Mouse (Mus musculus) gastrocnemius, adult 18-20 months (tissue): ENCODE results near the gene Il17ra. TPM values are rescaled to one million over a fixed set of nuclear protein-coding genes. Genes with fewer than 3 reads are reported as not detected.

Experiments used
- DNase-seq: peaks from one replicate; pipeline ENCODE4 v3.0.0; 2021; ENCODE audit warnings: low spot score
- total RNA-seq, 2 experiments: library from RNA; stranded (reverse); gene quantifications; 2 replicates each; pipeline ENCODE4 v1.2.3; 2021

Gene Il17ra
- total RNA-seq, 2 experiments from 2014 or later = 1.3 to 1.4 TPM

- no peak for DNase-seq
Measured at GRCm38 (mm10) chr6:120470666-120471065, 7.6 kb downstream of the Il17ra start.

DNA sequence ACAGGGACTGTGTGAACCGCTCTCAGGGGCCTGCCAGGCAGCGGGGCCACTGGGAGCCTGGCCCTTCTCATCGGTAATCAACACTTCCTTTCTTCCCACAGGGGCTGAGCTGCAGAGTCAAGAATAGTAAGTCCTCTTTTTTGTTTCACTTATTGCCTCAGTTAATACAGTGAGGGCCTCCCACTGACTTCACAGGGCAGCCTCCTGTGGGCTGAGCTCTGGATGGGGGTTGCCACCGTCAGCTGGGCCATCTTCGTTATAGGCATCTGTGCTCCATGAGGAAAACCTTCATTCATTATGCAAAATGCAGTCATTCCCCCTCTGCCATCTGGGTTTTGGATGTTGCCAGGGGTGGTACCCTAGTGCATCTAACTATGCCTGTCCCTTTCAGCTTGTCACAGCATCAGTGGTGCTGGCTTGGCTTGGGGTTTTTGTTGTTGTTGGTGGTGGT lies 9.0 kb downstream of the Il17ra start:
- no peak for DNase-seq

GRCm38 (mm10) chr6:120472455-120473140 lies 9.6 kb downstream of the Il17ra start:
- no peak for DNase-seq

DNA sequence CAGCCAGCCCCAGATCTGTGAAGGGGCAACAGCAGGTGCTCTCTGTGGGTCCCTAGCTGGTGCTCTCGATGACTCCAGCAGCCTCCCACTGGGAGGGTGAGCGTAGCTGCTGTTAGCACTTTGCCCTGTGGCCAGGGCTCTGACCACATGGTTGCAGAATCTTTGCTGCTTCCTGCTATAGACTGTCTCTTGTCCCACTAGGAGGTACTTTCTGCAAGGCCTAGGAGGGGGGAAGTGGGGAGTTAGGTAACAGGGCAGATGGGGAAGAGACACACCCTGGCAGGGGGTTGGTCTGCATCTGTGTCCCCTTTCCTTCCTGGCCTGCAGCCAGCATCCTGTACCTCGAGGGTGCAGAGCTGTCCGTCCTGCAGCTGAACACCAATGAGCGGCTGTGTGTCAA lies 10.4 kb downstream of the Il17ra start:
- no peak for DNase-seq

DNA sequence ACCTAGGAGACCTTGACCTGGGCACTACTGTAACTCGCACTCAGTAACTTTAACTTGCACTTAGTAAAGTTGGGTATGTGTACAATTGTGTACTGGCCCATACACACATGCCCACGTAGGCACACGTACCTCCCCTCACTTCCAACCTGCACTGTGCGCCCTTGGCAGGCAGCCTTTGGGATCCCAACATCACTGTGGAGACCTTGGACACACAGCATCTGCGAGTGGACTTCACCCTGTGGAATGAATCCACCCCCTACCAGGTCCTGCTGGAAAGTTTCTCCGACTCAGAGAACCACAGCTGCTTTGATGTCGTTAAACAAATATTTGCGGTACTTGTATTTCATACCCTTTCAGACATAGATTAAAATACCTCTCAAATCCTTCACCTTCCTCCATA lies 12.2 kb downstream of the Il17ra start:
- DNase-seq = no peak

- no peak for DNase-seq
Measured at GRCm38 (mm10) chr6:120479302-120479701, 16.3 kb downstream of the Il17ra start.

- DNase-seq = no peak
Measured at GRCm38 (mm10) chr6:120480361-120480760, 17.3 kb downstream of the Il17ra start.

DNA sequence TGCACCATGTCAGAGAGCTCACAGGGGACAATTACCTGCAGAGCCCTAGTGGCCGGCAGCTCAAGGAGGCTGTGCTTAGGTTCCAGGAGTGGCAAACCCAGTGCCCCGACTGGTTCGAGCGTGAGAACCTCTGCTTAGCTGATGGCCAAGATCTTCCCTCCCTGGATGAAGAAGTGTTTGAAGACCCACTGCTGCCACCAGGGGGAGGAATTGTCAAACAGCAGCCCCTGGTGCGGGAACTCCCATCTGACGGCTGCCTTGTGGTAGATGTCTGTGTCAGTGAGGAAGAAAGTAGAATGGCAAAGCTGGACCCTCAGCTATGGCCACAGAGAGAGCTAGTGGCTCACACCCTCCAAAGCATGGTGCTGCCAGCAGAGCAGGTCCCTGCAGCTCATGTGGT lies 18.5 kb downstream of the Il17ra start:
- DNase-seq = no peak

DNA sequence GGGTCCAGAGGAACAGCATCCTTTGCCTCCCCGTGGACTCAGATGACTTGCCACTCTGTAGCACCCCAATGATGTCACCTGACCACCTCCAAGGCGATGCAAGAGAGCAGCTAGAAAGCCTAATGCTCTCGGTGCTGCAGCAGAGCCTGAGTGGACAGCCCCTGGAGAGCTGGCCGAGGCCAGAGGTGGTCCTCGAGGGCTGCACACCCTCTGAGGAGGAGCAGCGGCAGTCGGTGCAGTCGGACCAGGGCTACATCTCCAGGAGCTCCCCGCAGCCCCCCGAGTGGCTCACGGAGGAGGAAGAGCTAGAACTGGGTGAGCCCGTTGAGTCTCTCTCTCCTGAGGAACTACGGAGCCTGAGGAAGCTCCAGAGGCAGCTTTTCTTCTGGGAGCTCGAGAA lies 19.0 kb downstream of the Il17ra start:
- DNase-seq = no peak

DNA sequence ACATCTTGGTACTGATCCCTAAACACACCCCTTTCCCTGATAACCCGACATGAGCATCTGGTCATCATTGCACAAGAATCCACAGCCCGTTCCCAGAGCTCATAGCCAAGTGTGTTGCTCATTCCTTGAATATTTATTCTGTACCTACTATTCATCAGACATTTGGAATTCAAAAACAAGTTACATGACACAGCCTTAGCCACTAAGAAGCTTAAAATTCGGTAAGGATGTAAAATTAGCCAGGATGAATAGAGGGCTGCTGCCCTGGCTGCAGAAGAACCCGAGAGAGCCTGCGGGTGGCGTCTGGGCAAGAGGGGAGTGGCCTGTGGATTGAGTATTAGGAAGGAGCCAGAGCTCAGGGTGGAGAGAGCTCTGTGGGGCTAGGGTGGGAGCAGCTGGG lies 19.7 kb downstream of the Il17ra start:
- peak; percentile 36 for DNase-seq

DNA sequence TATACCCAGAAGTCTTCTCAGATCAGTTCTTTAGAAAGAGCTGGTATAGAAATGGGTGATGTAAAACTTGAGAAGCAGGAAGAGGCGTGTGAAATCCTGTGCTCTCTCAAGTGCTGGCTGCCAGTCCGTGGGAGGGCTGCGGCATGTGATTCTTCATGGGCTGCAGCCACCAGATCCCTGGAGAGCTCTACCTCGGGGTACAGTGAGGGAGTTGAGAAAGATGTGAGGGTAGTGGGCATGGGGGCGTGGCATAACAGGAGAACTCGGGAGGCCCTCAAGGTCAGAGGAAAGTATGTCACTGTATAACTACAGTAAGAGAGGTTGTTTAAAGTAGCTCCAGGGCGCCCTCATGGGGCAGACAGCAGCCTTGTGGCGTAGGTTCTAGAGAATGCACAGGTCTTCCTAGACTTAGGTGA lies 20.2 kb downstream of the Il17ra start:
- DNase-seq = peak; percentile 41

DNA sequence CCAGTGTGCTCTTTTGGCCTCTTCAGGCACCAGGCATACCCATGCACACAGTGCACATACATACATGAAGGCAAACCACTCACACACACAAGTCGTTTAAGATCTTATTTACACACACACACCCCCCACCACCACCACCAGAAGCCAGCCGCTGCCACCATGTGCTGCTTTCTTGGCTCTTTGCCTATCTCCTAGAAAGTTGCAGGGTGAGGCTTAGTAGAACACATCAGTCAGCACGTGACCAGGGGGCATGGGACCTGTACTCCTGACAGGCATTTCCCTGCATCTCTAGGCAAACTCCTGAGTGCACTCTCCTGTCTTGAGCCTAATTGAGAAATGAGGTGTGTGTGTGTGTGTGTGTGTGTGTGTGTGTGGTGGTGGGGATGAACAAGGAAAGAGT lies 22.0 kb downstream of the Il17ra start:
- DNase-seq = no peak

DNA sequence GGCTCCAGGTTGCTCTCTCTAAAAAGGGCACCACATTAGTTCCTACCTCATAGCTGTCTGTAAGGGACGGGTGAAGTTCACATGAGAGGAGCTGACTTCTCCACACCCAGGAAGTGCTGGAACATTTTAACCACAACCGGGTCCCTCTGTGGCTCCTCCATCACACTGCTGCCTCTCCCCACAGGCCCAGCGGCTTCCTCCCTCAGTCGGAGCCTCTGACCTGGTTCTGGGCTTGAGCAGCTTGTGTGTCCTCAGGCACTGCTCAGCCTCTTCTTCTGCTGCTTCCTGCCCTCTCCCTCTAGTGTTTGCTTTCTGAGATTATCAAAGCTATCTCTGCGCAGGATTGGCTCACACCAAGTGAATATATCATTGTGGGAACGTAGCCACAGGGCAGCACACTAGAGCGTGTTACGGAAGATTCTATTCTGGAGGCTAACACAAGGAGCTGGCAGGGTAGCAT lies 23.0 kb downstream of the Il17ra start:
- DNase-seq = no peak

GRCm38 (mm10) chr6:120488647-120489046 lies 25.6 kb downstream of the Il17ra start:
- no peak for DNase-seq

DNA sequence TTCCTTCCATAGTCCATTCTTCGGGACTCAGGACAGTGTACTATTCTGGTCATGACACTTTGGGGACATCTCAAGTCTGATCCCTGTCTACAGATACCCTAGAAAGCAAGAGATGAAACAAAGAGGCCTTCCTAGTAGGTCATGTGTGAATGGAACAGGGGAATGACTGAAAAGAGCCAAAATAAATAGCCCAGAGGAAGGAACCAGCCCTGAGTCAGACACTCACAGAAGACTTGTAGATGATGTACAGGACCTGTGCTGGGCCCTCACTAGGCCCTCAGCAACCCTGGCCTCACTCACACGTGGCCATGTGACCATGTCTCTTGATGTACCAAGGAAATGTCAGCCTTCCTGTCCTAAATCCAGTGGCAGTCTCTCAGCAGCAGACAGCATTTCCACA lies 26.4 kb downstream of the Il17ra start:
- DNase-seq = no peak

DNA sequence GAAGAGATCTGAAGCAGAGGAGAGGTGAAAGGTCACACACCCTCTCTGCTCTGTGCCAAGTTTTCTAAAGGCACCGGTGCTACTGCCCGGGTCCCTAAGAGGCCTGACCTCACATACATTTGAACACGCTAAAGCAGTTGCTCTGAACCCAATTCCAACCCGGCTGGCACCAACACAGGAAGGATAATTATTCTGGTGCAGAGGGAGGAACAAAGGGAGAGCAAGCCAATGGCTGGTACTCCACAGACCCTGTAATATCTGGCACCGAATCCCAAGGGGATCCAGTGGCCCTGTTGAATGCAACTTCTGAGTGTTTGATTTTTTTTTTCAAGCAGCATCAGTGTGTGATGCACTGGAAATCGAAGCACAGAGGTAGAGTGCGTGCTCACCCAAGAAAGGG lies 28.0 kb downstream of the Il17ra start:
- no peak for DNase-seq

- DNase-seq = no peak
Measured at GRCm38 (mm10) chr6:120491862-120492498, 28.9 kb downstream of the Il17ra start.

- DNase-seq = no peak
Measured at GRCm38 (mm10) chr6:120492499-120493373, 29.7 kb downstream of the Il17ra start.

DNA sequence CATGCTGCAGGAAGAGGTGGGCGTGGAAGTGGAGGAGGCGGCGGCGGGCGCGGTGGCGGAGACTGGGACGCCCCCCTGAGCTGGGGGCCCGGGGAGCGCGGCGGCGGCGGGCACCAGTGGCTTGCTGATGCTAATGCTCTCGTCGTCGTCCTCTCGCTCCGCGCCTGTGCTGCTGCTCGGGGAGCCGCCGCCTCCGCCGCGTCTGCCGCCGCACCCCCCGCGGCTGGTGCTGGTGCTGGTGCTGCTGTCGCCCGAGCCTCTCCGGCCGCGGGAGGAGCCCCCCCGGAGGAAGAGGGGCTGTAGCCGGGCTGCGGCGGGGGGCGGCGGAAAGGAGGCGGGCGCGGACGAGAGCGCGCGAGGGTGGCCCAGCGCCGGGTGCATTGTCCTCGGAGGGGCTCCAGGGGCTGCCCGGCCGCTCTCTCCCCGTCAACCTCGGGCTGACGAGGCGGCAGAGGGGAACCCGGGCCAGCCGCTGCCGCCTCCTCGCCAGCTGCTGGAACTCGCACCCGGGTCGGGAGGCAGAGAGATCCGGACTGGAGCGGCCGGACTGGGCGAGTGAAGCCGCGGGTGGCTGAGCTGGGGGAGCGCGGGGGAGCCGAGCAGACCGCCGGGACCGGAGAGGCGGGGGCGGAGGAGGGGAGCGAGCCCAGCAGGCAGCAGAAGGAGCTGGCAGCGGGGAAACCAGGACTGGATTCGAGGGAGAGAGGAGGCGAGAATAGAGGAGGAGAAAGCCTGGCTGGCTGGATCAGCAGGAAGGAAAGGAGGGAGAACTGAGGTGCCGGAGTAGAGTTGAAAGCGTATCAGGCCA lies 30.5 kb downstream of the Il17ra start, which contains the start of gene Tmem121b:
Gene Tmem121b, minus strand, starts transcription at position 434 of the 808 bp plus-strand sequence.
- no peak for DNase-seq

- DNase-seq = no peak
Measured at GRCm38 (mm10) chr6:120496544-120496943, 33.5 kb downstream of the Il17ra start.

DNA sequence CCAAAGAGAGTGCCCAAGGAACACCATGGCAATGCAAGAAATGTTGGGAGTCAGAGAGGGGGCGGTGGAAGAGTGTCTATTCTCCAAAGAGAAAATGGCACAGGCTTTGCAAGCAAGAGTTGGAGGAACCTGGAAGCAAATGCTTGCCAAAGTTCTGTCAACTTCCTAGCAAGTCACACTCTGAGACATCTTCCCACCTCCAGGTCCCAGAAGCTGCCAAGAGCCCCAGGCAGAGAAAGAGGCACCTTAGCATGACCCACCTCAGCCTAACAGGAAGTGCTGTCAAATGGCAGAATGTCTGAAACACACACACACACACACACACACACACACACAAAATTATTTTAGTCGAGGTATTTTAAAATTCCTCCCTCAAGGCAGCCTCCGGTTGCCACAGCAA lies 41.0 kb downstream of the Il17ra start:
- DNase-seq = no peak
